Mouse (Mus musculus): ENCODE measurements around the gene Pcna. TPM values are rescaled to one million over a fixed set of nuclear protein-coding genes. Genes with fewer than 3 reads are reported as not detected.

Gene Pcna
- polyA plus RNA-seq, 1 experiment: 21.1 TPM

- no peak for TF ChIP-seq GATA1 (IDR thresholded peaks at IDR 0.05; ENCODE audit: low read length)
Measured at GRCm38 (mm10) chr2:132260601-132261000, 7.5 kb upstream of the Pcna start.

DNA sequence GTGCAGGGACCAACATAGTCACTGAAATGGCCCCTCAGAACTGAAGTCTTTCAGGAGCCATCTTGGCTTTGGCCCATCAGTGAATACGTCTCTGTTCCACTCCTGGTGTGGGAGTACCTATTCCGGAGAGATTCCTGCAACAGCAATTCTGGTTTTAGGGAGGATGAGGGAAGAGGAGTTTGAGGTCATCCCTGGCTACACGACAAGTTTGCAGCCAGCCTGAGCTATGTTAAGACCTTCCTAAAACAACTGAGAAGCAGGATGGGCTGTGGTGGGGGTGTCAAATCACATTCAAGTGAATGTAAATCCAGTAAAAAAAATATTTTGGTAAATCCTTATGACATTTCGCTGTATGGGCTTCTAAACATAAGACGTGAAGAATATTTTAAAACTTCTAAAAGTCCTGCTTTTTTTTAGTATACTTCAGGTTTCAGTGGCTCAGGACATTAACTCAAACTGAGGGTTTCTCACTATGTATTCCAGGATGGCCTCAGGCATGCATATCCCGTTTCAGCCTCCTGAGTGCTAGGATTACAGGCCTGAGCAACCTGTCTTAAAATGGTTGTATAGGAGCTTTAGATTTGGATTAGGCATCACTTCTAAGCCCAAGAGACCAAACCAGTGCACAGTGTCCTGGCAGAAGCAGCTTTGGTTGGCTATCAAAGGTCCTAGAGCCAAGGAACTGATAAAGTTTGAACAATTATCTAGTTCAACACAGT is 4.4 kb upstream of the Pcna start:
- TF ChIP-seq GATA1 (IDR thresholded peaks at IDR 0.05; ENCODE audit: low read length): no peak

- no peak for TF ChIP-seq GATA1 (IDR thresholded peaks at IDR 0.05; ENCODE audit: low read length)
Measured at GRCm38 (mm10) chr2:132253603-132254002, 489 bp upstream of the Pcna start.

GRCm38 (mm10) chr2:132251911-132252310 is 1.2 kb downstream of the Pcna start:
- no peak for TF ChIP-seq GATA1 (IDR thresholded peaks at IDR 0.05; ENCODE audit: low read length)

DNA sequence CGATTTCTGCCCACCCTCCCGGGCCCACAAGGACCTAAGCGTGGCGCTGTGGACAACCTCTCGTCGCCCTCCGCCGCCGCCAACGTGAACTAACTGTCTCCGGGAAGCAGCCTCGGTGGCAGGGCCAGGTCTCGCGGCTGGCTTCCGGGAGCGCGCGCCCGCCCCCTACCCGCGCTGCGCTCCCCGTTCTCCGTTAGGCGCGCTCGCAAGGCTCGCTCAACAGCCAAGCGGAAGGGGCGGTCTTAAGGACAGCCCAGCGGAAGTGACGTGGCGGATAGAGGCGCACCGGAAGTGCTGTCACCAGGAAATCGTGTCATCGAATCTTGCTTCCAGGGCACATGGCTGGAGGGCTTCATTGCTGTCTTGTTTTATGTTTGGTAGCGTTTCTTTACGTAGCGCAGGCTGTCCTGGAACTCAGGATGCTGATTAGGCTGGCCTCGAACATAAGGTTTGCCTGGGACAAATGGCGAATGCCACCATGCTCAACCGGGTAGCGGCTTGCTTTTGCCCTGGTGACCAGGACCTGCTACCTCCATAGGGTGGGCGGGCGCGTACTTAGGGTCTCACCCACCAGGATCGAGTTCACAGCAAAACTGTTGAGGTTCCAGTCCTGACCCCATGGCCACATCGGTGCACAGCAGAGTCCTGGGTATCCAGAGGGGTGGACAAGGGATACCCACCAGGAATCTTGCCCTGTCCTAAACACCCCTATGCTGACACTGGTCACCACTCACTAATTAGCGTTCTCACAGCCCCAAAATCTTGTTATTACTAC is 5.4 kb downstream of the Pcna start, which contains the start of gene Tmem230:
Tmem230 (minus strand) TSS at position 269 of the 775 bp plus-strand sequence.
- no peak for TF ChIP-seq GATA1 (IDR thresholded peaks at IDR 0.05; ENCODE audit: low read length)

- no peak for TF ChIP-seq GATA1 (IDR thresholded peaks at IDR 0.05; ENCODE audit: low read length)
Measured at GRCm38 (mm10) chr2:132243370-132243769, 9.7 kb downstream of the Pcna start.

GRCm38 (mm10) chr2:132235975-132236374 is 17.1 kb downstream of the Pcna start:
- no peak for TF ChIP-seq GATA1 (IDR thresholded peaks at IDR 0.05; ENCODE audit: low read length)

GRCm38 (mm10) chr2:132235291-132235690 is 17.8 kb downstream of the Pcna start:
- no peak for TF ChIP-seq GATA1 (IDR thresholded peaks at IDR 0.05; ENCODE audit: low read length)

DNA sequence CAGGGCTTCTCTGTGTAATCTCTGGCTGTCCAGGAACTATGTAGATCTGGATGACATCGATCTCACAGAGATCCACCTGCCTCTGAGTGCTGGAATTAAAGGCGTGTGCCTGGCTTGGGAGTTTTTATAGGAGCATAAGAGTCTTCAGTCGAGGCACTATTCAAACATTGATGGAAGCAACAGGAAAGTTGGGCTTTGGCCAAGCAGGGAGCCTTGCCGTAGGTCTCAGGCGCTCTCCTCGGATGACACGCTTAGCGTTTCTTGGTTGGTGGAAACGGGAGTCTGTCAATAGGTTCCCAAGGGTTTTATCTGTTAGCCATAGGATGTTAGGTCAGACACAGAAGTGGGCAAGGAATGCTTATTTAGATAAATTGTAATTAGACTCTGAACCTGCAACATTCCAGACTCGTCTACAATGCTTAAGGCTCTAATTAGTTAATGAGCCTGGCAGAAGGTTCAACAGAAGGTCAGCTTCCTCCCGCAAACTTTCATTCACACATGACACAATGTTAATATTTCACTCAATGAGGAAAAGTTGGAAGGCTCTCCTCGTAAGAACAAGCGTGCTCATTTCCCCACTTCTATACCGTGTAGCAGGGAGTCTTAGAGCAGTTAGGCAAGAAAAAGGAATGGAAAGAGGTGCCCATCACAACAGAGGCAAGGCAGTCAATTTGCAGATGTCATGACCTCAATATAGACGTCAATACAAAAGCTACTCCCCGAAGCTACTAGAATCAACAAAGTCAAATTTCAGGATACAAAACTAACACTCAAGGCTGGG is 18.9 kb downstream of the Pcna start:
- no peak for TF ChIP-seq GATA1 (IDR thresholded peaks at IDR 0.05; ENCODE audit: low read length)

DNA sequence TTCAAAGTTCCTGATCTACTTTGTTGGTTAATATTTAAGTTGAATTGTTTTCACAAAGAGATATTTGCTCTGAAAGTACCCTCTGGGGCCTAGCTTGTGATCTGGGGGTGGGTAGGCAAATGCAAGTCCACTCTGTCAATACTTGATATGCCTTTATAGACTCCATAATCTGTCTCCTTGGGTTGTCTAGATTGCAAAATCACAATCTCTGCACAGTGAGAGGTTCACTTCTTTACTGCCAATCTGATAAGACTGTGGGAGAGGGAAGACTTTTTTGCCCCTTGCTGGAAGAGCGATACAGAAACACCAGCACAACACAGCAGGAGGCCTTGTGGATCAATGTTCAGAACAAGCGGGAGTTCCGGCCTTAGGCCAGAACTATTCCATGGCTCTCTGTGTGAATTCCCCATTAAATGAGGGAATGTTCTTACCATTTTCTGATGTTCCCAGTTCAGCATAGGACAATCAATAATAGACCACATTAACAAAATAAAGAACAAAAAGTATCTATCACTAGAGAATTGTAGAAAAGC is 20.6 kb downstream of the Pcna start:
- TF ChIP-seq GATA1 (IDR thresholded peaks at IDR 0.05; ENCODE audit: low read length): no peak

GRCm38 (mm10) chr2:132224359-132224758 is 28.8 kb downstream of the Pcna start:
- TF ChIP-seq GATA1 (IDR thresholded peaks at IDR 0.05; ENCODE audit: low read length): no peak

GRCm38 (mm10) chr2:132221611-132222073 is 31.5 kb downstream of the Pcna start:
- no peak for TF ChIP-seq GATA1 (IDR thresholded peaks at IDR 0.05; ENCODE audit: low read length)

DNA sequence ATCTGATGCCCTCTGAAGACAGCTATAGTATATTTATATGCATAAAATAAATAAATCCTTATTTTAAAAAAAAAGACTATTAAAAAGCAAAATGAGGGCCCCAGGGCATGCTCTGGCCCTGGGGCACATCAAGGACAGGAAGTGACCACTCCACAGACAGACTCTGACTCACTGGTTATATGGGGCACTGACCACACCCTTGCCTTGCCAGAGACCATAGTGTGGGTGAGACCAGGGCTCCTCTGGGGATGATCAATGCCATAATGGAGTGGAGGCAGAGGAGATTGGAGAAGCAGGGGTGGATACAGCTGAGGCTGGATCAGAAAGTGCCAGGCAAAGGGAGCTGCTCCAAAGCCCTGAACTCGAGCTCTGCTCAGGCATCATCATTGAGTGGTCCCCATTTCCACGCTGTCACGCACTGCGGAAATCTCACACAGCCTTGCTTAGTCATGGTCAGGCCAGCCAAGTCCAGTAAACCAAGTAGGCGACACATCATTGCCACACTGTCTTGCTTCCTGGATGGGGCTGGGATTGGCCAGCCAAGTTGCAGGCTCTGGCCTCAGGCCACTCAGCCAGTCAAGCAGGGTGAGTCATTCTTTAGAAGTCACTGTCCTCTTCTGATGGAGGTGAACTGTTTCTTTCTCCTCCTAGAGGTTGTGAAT is 41.0 kb downstream of the Pcna start:
- no peak for TF ChIP-seq GATA1 (IDR thresholded peaks at IDR 0.05; ENCODE audit: low read length)

GRCm38 (mm10) chr2:132210806-132211312 is 42.3 kb downstream of the Pcna start:
- TF ChIP-seq GATA1 (IDR thresholded peaks at IDR 0.05; ENCODE audit: low read length): no peak

All from G1E-ER4 (cell line).